Mouse (Mus musculus): ENCODE measurements around the gene Rnf207. TPM values are rescaled to one million over a fixed set of nuclear protein-coding genes. Genes with fewer than 3 reads are reported as not detected.
A peak's percentile ranks its signal among the peaks of the same experiment; 100 is the strongest.

The Rnf207 gene
- total and polyA plus RNA-seq, 3 experiments: 0.51 TPM; not detected in 2

DNA sequence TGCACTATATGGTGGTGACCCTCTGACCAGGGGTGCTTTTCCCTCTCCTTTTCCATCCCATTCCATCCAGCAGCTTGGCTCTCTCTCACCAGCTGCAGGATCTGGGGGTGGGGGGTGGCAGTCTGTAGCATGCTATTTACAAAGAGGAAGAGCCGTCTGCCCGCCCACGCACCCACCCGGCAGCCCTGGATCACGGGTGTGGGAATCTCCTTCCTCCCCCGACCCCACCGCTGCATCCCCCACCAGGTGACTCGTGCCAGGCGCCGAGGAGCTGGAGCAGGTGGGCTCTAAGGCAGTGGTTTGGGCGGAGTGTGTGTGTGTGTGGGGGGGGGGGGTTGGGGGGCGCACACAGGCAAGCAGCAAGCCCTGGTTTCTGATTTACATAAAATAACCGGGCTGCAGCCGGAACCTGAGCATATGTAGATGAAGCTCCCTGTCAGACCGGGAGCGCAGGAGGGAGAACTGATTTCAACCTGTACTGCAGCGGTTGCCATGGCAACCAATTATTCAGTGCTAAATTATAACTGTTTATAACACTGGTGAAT, 31.1 kb upstream of the Rnf207 start:
- TF ChIP-seq ZNF384 (IDR thresholded peaks at IDR 0.05; ENCODE audit: low read depth, low read length) (no peak), CHD2 (IDR thresholded peaks at IDR 0.05; ENCODE audit: low read length) (no peak), RCOR1 (conservative IDR thresholded peaks at IDR 0.05; ENCODE audit: low read depth, low read length) (no peak), ETS1 (conservative IDR thresholded peaks at IDR 0.05; ENCODE audit: low read depth, low read length) (no peak), IRF4 (IDR thresholded peaks at IDR 0.05; ENCODE audit: low read depth, low read length) (no peak), ZKSCAN1 (IDR thresholded peaks at IDR 0.05; ENCODE audit: borderline replicate concordance, low read depth, low read length) (no peak), POLR2AphosphoS2 (IDR thresholded peaks at IDR 0.05; ENCODE audit: low read depth, low read length) (no peak), E2F4 (IDR thresholded peaks at IDR 0.05; ENCODE audit: insufficient replicate concordance, low read depth, low read length) (no peak), MAX (IDR thresholded peaks at IDR 0.05; ENCODE audit: low read length) (no peak), ELF1 (IDR thresholded peaks at IDR 0.05; ENCODE audit: low read depth, low read length) (no peak), JUND (conservative IDR thresholded peaks at IDR 0.05; ENCODE audit: low read depth, low read length) (no peak), KAT2A (IDR thresholded peaks at IDR 0.05; ENCODE audit: insufficient replicate concordance, low read length) (no peak), MXI1 (IDR thresholded peaks at IDR 0.05; ENCODE audit: low read depth, low read length) (no peak), USF2 (conservative IDR thresholded peaks at IDR 0.05; ENCODE audit: low read depth, low read length) (no peak), SMC3 (IDR thresholded peaks at IDR 0.05; ENCODE audit: low read depth, low read length) (no peak)
- Histone ChIP-seq H3K9ac (ENCODE audit: insufficient read depth, low read depth) (no peak overlapping the region), H3K4me1 (ENCODE audit: control insufficient read depth in 1 of 2, insufficient read depth in 2 of 2) (peaks cover 25 to 35% of the 10 kb centered on the region in 2 experiments), H3K36me3 (replicated peaks in 1 of 2; ENCODE audit: control insufficient read depth in 1 of 2, insufficient read depth in 1 of 2, low read length in 1 of 2) (no peaks in the 10 kb centered on the region), H3K9me3 (replicated peaks; ENCODE audit: low read length) (no peaks in the 10 kb centered on the region), H3K4me2 (ENCODE audit: insufficient read depth, low read depth, poor library complexity, severe bottlenecking) (no peak overlapping the region; the same call in 1 of the 2 replicates), H3K79me2 (replicated peaks; ENCODE audit: control insufficient read depth, extremely low read depth, insufficient read depth, poor library complexity, severe bottlenecking) (no peaks in the 10 kb centered on the region), H3K27me3 (replicated peaks) (peaks cover 7% of the 10 kb centered on the region), H3K4me3 (replicated peaks in 1 of 3; ENCODE audit: low read depth in 2 of 3, low read length in 2 of 3, poor library complexity in 1 of 3) (no peak overlapping the region), H3K27ac (ENCODE audit: insufficient read depth, low read depth) (no peak overlapping the region)
- DNase-seq (ENCODE audit: extremely low read depth): no peak
- in situ Hi-C loops (cut with MboI; ENCODE audit: low pct_ligation_motif_present, low pct_unique_long_range_greater_than_20kb, low sequenced_read_pairs): loop anchor here (5.0 kb wide), 1 partner anchor 67 kb away; no protein-coding TSS in a partner anchor
- dilution Hi-C loops (cut with MboI; ENCODE audit: extremely low pct_ligation_motif_present, extremely low pct_unique_long_range_greater_than_20kb, low sequenced_read_pairs): no loop called here

DNA sequence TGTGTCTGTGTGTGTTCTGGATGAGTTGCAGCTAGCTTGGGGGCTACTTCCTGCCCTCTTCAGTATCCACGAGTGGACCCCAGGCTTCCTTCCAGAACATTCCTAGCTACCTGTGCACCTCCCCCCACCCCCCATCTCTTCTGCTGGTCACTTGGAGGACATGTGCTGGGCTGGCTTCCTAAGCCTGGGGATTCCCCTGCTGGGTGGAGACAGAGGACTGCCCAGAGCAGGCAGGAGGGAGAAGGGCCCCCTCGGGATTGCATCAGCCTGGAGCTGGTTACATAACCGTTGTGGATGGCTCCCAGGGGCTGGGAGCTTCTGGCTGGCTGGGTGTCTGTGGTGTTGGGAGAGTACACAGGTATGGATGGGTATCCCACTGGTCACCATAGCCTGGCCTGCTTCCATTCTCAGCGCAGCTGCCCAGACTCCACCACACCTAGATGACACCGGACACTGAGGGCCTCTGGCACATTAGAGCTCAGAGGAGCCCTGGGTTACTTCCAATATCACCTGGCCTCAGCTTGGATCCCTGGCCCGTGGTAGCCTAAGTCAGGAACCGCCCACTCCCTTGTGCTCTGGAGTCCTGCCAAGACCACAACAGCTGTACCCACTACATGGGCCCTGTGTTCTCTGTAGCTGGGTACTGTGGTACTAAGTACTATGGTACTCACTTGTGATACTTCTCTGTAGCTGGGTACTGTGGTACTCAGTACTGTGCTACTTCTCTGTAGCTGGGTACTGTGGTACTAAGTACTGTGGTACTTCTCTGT, 26.5 kb upstream of the Rnf207 start:
- Histone ChIP-seq H3K79me2 (replicated peaks; ENCODE audit: control insufficient read depth, extremely low read depth, insufficient read depth, poor library complexity, severe bottlenecking) (no peaks in the 10 kb centered on the region), H3K9ac (ENCODE audit: insufficient read depth, low read depth) (peak overlapping the region; percentile 3; the same call in 1 of the 2 replicates), H3K9me3 (replicated peaks; ENCODE audit: low read length) (no peaks in the 10 kb centered on the region), H3K4me2 (ENCODE audit: insufficient read depth, low read depth, poor library complexity, severe bottlenecking) (peak overlapping the region; percentile 3; the same call in 1 of the 2 replicates), H3K27ac (ENCODE audit: insufficient read depth, low read depth) (no peak overlapping the region), H3K27me3 (replicated peaks) (peaks cover 2% of the 10 kb centered on the region), H3K36me3 (replicated peaks in 1 of 2; ENCODE audit: control insufficient read depth in 1 of 2, insufficient read depth in 1 of 2, low read length in 1 of 2) (no peaks in the 10 kb centered on the region), H3K4me3 (replicated peaks in 1 of 3; ENCODE audit: low read depth in 2 of 3, low read length in 2 of 3, poor library complexity in 1 of 3) (peak overlapping the region in 1 of 3 experiments; percentile 6), H3K4me1 (ENCODE audit: control insufficient read depth in 1 of 2, insufficient read depth in 2 of 2) (peaks cover 23 to 45% of the 10 kb centered on the region in 2 experiments)
- TF ChIP-seq CHD2 (IDR thresholded peaks at IDR 0.05; ENCODE audit: low read length) (no peak), IRF4 (IDR thresholded peaks at IDR 0.05; ENCODE audit: low read depth, low read length) (0 out of 2 replicates have a peak, but pooled peaks have one; percentile 24), MAZ (IDR thresholded peaks at IDR 0.05; ENCODE audit: low read depth, low read length) (peak; percentile 61; the same call in 1 of the 2 replicates), ELF1 (IDR thresholded peaks at IDR 0.05; ENCODE audit: low read depth, low read length) (peak; percentile 28; the same call in 1 of the 2 replicates), POLR2A (IDR thresholded peaks at IDR 0.05; ENCODE audit: low read depth, low read length) (peak; percentile 26; the same call in 1 of the 2 replicates), SMC3 (IDR thresholded peaks at IDR 0.05; ENCODE audit: low read depth, low read length) (no peak), MYC (IDR thresholded peaks at IDR 0.05; ENCODE audit: low read depth, low read length) (0 out of 2 replicates have a peak, but pooled peaks have one; percentile 62), TCF12 (IDR thresholded peaks at IDR 0.05; ENCODE audit: low read depth, low read length) (no peak; the same call in 1 of the 2 replicates), BHLHE40 (IDR thresholded peaks at IDR 0.05; ENCODE audit: low read depth, low read length) (peak; percentile 74), ZNF384 (IDR thresholded peaks at IDR 0.05; ENCODE audit: low read depth, low read length) (no peak)
- in situ Hi-C loops (cut with MboI; ENCODE audit: low pct_ligation_motif_present, low pct_unique_long_range_greater_than_20kb, low sequenced_read_pairs) (no loop called here), dilution Hi-C loops (cut with MboI; ENCODE audit: extremely low pct_ligation_motif_present, extremely low pct_unique_long_range_greater_than_20kb, low sequenced_read_pairs) (no loop called here)
- DNase-seq (ENCODE audit: extremely low read depth): no peak
